Mouse (Mus musculus) adrenal gland, adult 8-10 months (tissue): ENCODE data around the gene Gpr157. TPM values are rescaled to one million over a fixed set of nuclear protein-coding genes. Genes with fewer than 3 reads are reported as not detected.

ENCODE experiments used
- DNase-seq: peaks from one replicate; pipeline ENCODE4 v3.0.0; 2022
- total RNA-seq, 4 experiments: library from RNA; stranded (reverse); gene quantifications; 2 replicates each; pipeline ENCODE4 v1.2.4; 2022

Gpr157 gene
- total RNA-seq, 4 experiments from 2014 or later, result 1.4 to 3.3 (median 2.3) TPM

DNA sequence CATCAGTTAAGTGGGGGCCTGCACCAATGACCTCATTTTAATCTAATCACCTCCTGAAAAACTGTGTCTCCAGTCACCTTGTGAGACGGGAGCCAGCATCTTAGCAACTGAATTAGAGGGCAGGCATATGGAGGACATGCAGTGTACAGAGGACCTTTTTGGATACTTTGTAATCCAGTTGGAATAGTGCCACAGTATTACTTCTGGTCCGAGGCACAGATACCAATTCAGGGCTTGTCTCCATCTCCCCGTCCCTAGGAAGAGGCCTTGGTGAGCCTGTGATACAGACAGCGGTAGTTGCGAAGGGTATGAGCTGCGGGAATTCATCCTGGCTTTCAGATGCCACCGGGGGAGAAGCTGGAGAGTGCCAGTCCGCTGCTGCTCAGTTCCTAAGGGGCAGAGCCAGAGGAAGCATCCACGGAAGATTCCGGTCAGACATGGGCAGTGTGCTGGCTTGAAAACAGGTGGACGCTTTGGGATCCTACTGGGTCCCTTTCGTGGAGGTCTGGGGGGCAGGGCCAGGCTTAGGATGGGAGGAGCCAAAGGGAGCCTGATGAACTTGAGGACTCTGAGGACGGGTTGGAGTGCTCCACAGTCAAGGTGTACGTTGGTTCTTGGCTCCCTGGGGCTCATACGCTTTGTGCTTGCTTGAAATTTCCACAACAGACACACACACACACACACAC lies 14.6 kb upstream of the Gpr157 start:
- DNase-seq, result no peak

DNA sequence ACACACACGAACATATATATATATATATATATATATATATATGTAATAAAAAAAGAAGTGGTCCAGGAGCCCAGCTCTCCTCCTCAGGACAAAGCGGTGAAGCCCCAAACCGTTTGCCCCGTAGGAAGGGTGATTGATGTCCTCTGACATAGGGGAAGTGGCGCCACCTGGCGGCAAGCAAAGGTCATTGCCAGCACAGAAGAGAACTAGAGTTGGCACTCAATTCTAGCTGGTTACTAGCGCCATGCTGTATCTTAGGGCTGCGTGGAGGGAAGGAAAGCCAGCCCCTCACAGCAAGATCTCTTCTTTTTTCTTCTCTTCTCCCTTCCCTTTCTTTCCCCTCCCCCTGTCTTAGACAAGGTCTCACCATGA lies 14.1 kb upstream of the Gpr157 start:
- no peak for DNase-seq

DNA sequence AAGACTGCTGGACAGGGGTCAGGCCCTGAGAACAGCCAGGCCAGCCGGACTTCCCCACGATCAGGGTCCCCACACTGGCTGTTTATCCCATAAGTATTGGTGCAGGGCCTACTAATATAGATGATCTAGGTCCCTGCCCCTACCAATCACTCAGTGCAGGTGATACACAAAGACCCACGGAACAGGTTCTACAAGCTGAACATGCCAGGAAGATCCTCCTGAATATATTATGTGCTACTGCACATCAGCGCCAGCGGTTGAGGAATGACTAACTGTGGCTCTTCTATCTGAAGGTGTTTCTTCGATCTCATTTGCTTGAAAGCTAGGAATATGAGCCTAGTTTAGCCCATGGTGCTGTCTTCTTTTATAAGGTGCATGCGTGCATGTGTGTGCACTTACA lies 11.8 kb upstream of the Gpr157 start:
- DNase-seq, result no peak

DNA sequence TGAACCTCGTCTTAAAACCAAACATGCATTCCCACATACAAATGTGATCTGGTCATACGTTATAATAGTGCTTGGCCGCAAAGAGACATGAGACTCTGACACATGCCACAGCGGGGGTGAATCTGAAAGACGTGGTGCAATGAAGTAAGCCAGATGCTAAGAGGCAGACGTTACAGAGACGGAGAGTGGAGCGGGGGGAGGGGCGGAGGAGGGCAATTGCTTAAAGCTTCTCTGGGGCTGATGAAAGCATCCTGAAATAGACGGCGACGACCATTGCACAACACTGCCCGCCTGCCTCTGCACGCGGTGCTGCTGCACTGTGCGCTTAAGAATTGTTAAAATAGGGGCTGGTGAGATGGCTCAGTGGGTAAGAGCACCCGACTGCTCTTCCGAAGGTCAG lies 11.0 kb upstream of the Gpr157 start:
- DNase-seq, result no peak

DNA sequence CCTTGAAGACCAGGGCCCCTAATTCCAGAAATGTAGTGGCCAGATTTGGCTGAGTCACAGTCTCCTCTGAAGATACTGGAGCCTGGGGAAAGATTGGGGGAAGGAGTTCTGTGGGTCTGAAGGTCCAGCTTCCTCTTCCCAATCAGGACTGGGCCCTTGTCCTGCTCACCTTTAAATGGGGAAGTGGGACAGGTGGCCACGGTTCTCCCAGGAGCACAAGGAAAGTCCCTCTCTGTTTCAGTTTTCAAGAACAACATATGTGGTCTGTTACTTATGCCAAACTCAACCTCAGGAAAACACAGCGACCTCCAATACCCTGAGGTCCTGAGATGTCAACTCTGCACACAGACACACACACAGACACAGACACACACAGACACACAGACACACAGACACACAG lies 8.5 kb upstream of the Gpr157 start:
- DNase-seq, result no peak

DNA sequence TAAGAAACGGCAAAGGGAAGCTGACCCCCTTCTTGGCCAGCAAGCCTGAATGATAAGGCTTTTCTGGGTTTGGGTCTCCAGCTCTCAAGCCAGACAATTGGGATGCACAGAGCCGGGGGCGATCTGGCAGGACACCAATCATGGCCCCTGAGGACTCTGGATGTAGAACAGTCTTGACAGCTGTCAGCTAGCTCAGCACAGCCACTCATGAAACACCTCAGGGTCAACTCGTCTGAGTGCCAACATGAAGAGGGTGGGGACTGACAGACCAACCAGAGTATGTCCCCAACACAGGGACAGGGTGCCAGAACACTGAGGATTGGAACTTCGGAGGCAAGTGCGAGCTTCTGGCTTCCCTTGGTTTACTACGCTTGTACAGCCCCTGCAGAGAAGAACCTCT lies 7.9 kb upstream of the Gpr157 start:
- DNase-seq, result no peak

DNA sequence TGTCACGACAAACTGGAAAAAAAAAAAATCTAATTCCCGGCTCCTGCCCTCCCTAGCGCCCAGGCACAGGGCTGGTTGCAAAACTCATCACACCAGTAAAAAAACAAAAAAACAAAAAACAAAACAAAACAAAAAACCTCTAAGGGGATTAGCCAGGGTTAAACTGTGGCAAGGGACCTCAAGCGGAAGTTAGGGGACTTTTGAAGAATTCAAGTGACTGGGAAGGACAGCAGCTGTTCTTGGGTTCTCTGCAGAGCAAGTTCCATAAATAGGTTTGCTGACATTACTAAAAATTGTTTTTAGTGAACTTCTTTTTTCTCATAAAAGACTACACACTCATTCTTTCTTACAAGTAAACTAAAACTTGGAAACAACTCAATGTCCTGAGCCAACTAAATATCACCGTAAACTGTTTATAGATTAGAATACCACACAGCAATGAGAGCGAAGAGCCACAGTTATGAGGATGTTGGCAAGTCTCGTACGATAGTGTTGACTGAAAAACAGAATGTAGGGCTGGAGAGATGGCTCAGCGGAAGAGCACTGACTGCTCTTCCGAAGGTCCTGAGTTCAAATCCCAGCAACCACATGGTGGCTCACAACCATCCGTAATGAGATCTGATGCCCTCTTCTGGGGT lies 6.7 kb upstream of the Gpr157 start:
- DNase-seq, result no peak

GRCm38 (mm10) chr4:150085366-150085765 lies 1.8 kb upstream of the Gpr157 start:
- DNase-seq, result no peak

DNA sequence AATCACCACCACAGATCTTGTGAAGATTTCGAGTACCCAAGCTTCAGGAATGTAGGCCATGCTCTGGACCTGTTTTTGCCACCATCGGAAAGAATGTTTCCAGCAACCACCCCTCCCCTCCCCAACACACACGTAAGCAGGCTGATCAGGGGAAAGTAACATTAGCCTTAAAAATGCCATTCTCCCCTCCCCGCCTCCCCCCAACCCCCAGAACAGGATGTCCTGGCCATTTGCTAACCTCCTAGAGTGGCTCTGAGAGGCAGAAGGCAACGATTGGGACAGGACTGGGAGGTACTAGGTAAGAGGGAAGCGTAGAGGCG lies 364 bp upstream of the Gpr157 start:
- no peak for DNase-seq

- no peak for DNase-seq
Observed at GRCm38 (mm10) chr4:150087890-150088530, 845 bp downstream of the Gpr157 start.

DNA sequence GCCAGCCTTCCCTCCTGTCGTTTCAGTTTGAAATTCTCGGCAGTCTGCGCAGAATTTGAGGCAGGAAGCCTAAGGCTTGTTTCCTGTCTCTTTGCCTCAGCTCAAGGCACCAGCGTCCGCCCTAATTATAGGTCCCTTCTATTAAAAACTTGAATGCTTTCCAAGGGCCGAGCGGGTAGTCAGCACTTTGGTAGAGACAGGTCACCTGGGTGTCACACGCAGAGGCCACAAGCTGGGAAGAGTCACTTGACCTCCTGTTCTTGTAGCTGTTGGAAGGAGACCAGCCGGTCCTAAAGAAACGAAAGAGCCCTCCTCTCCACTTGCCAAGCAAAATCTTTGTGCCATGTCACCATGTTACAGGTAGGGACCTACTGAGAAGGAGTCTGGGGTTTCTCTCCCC lies 2.0 kb downstream of the Gpr157 start:
- DNase-seq, result no peak

DNA sequence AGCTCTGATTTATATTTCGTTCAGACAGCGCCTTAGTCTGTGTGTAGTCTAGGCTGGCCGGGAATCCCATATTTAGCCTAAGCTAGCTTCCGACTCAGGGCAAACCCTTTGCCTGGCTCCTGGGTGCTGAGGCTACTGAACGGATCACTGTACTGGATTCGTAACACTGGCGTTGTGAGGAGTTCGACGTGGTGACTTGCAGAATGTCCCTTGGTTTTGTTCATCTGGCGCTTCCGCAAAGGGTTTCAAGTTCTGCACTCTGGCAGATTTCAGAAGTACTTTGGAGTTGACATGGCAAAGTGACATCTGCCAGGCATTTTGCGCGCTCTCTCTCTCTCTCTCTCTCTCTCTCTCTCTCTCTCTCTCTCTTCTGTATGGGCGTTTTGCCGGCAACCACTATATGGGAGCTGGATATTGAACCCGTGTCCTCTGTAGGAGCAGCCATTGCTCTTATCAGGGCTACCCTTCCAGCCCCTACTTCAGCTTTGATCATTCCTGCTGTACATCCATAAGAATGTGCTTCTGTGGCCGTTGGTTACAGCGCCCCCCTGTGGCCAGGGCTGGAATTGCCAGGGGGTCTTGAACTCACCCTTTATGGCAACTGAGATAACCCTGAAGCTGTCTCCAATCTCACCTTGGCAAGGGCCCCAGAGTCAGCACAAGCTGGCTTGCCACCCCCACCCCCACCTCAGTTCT lies 4.9 kb downstream of the Gpr157 start:
- DNase-seq, result no peak

- DNase-seq, result no peak
Observed at GRCm38 (mm10) chr4:150092583-150092902, 5.4 kb downstream of the Gpr157 start.

GRCm38 (mm10) chr4:150093560-150094462 lies 6.6 kb downstream of the Gpr157 start:
- no peak for DNase-seq

- no peak for DNase-seq
Observed at GRCm38 (mm10) chr4:150094463-150094789, 7.3 kb downstream of the Gpr157 start.

DNA sequence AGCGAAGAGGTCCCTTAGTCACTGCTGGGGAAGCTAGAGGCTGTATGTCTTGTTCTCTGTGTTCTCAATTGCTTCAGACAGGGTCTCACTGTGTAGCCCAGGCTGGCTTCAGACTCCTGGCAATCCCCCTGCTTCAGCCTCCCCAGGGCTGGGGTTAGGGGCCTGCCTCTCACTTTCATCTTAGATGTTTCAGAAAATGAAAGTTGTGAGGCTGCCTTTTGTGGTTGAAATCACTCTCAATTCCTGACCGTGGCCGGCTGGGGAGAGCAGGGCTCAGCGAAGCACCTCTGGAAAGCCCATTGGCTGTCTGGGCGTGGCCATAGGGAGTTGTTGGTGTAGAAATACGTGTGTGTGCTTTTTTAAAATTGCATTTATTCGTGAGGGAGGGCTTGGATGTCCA lies 9.1 kb downstream of the Gpr157 start:
- DNase-seq, result no peak

DNA sequence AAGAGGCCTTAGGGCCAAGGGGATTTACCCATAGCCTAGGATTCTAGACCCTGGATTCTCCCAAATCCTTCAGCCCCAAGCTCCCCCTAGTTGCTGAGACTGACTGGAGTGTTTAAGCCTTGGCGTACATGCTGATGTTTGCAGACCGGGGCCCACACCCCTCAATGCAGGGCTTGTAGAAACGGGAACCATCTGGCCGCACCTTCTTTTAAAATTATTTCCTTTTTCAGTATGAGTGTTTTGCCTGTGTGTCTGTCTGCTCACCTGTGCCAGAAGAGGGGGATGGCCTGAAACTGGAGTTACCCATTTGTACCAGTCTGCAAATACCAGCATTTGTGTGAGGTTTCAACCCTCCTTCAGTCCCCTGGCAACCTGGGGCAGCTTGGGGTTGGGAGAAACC lies 10.7 kb downstream of the Gpr157 start:
- no peak for DNase-seq

DNA sequence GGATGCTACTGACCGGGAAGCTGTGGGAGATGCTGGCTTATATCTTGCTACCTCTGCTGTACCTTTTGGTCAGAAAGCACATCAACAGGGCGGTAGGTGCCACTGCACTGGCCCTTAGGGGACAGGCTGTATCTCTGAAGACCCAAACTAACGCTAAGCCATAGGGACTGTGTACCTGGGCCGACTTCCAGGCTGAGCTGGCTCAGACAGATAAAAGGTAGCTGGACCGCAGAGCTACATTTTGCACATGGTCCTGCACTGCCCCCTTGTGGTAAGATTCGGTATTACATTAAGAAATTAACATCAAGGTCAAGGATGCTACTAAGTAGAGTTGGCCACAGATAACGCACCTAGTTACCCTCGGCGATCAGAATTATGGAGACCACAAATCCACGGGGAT lies 11.7 kb downstream of the Gpr157 start:
- DNase-seq, result no peak

DNA sequence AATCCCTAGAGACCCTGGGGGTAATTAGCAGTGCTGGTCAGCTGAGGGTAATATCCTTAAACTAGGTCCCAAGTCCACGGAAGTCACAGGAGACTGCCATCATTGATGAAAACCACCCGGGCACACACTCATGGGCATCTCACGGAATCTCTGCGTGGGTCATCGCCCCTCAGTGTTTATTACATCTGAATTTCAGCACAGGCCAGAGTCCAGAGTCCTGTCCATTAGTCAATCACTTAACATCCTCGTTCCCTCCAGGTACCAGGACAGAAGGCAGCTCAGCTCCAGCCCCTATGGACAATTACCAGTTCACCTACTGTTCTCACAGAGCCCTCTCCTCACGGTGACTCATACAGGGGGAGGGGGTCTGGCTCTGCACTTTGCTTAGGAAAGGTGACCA lies 15.7 kb downstream of the Gpr157 start:
- no peak for DNase-seq

DNA sequence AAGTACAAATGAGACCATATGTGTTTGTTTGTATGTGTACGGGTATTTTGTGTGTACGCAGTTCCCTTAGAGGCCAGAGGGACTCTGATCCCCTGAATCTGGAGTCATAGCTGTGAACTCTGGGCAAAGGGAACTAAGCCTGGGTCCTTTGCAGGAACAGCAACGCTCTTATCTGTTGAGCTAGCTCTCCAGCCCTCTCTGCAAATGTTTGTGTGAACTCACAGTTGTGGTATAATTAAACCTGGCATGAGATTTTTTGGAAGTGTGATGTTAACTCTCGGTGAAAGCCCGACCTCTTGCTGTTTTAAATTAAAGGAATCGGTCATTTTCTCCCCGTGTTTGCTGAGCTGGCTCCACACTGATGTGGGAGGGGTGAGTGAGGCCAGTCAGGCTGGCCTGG lies 18.5 kb downstream of the Gpr157 start:
- DNase-seq, result no peak

DNA sequence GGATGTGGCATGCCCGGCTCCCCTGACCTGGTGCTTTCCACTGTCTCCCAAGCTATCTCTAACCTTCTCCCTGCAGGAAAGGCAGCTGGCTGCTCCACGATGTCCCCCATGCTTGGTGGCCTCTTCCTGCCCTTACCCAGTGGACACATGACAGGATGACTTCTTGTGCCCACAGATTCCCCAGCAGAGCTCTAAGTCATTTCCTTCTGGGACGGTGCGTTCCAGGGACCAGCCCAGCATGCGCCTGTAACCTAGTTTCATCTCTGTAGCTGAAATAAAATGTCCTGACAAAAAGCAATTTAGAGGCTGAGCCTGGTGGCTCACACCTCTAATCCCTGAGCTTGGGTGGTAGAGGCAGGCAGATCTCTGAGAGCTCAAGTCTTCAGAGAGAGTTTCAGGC lies 19.5 kb downstream of the Gpr157 start:
- no peak for DNase-seq

- DNase-seq, result no peak
Observed at GRCm38 (mm10) chr4:150109636-150110035, 22.5 kb downstream of the Gpr157 start.

GRCm38 (mm10) chr4:150110373-150110772 lies 23.2 kb downstream of the Gpr157 start:
- no peak for DNase-seq
